Mouse (Mus musculus): ENCODE data around the gene Dach1. TPM values are rescaled to one million over a fixed set of nuclear protein-coding genes. Genes with fewer than 3 reads are reported as not detected.

Dach1 gene
- total and polyA plus RNA-seq, 3 experiments, result not detected

- H3K9ac ChIP-seq (ENCODE audit: control insufficient read depth, low read depth, low read length, poor library complexity, severe bottlenecking), result no peak overlapping the region
- TF ChIP-seq POLR2AphosphoS5 (IDR thresholded peaks at IDR 0.05; ENCODE audit: borderline replicate concordance, low read depth, low read length) (no peak), ZMIZ1 (IDR thresholded peaks at IDR 0.05; ENCODE audit: low read depth, low read length) (no peak)
- H3K27ac ChIP-seq (ENCODE audit: control insufficient read depth, low read depth, low read length), result no peak overlapping the region
- H3K79me2 ChIP-seq (ENCODE audit: control insufficient read depth, insufficient read depth, low read length, poor library complexity), result no peaks in the 10 kb centered on the region
- no peaks in the 10 kb centered on the region for H3K4me1 ChIP-seq (ENCODE audit: control insufficient read depth in 1 of 2, insufficient read depth in 2 of 2, low read length in 2 of 2)
- H3K4me3 ChIP-seq (ENCODE audit: control insufficient read depth in 1 of 2, insufficient read depth in 1 of 2, low read depth in 2 of 2, low read length in 2 of 2), result no peak overlapping the region
- DNase-seq (ENCODE audit: low read depth, low spot score), result no peak
- H3K27me3 ChIP-seq (ENCODE audit: control insufficient read depth in 1 of 2, insufficient read depth in 2 of 2, low read length in 2 of 2), result no peaks in the 10 kb centered on the region
- no peaks in the 10 kb centered on the region; a peak in 1 of 4 replicates for H3K36me3 ChIP-seq (ENCODE audit: control insufficient read depth in 1 of 2, insufficient read depth in 2 of 2, low read length in 2 of 2)
- H3K9me3 ChIP-seq (replicated peaks; ENCODE audit: insufficient read depth, low read length), result no peaks in the 10 kb centered on the region
Measured at GRCm38 (mm10) chr14:98008501-98008900, 161.1 kb downstream of the Dach1 start.

- TF ChIP-seq MXI1 (IDR thresholded peaks at IDR 0.05; ENCODE audit: low read depth, low read length) (no peak), MAFK (IDR thresholded peaks at IDR 0.05; ENCODE audit: borderline replicate concordance, low read depth, low read length) (no peak), MAX (IDR thresholded peaks at IDR 0.05; ENCODE audit: low read length) (no peak)
- no peaks in the 10 kb centered on the region for H3K4me1 ChIP-seq (ENCODE audit: control insufficient read depth in 1 of 2, insufficient read depth in 2 of 2, low read length in 2 of 2)
- no peaks in the 10 kb centered on the region for H3K79me2 ChIP-seq (ENCODE audit: control insufficient read depth, insufficient read depth, low read length, poor library complexity)
- no peak overlapping the region for H3K4me3 ChIP-seq (ENCODE audit: control insufficient read depth in 1 of 2, insufficient read depth in 1 of 2, low read depth in 2 of 2, low read length in 2 of 2)
- DNase-seq (ENCODE audit: low read depth, low spot score), result no peak
- H3K9me3 ChIP-seq (replicated peaks; ENCODE audit: insufficient read depth, low read length), result no peaks in the 10 kb centered on the region
- no peak overlapping the region for H3K27ac ChIP-seq (ENCODE audit: control insufficient read depth, low read depth, low read length)
- H3K9ac ChIP-seq (ENCODE audit: control insufficient read depth, low read depth, low read length, poor library complexity, severe bottlenecking), result no peak overlapping the region
- H3K27me3 ChIP-seq (ENCODE audit: control insufficient read depth in 1 of 2, insufficient read depth in 2 of 2, low read length in 2 of 2), result no peaks in the 10 kb centered on the region
- H3K36me3 ChIP-seq (ENCODE audit: control insufficient read depth in 1 of 2, insufficient read depth in 2 of 2, low read length in 2 of 2), result peaks cover 0 to 2% of the 10 kb centered on the region in 2 experiments; a peak in 1 of 4 replicates
Measured at GRCm38 (mm10) chr14:98002021-98002680, 167.4 kb downstream of the Dach1 start.

- TF ChIP-seq SIN3A (IDR thresholded peaks at IDR 0.05; ENCODE audit: low read length), result no peak
- TF ChIP-seq ZKSCAN1 (IDR thresholded peaks at IDR 0.05; ENCODE audit: low read depth, low read length), result no peak
- no peak for TF ChIP-seq POLR2AphosphoS5 (IDR thresholded peaks at IDR 0.05; ENCODE audit: borderline replicate concordance, low read depth, low read length)
- no peak for TF ChIP-seq ZMIZ1 (IDR thresholded peaks at IDR 0.05; ENCODE audit: low read depth, low read length)
- TF ChIP-seq POLR2AphosphoS2 (IDR thresholded peaks at IDR 0.05; ENCODE audit: low read length), result no peak
- TF ChIP-seq ETS1 (IDR thresholded peaks at IDR 0.05; ENCODE audit: low read depth, low read length), result no peak
- no peak for TF ChIP-seq HCFC1 (IDR thresholded peaks at IDR 0.05; ENCODE audit: low read depth, low read length)
- no peak for TF ChIP-seq RCOR1 (IDR thresholded peaks at IDR 0.05; ENCODE audit: low read depth, low read length)
- TF ChIP-seq EP300 (IDR thresholded peaks at IDR 0.05; ENCODE audit: low read depth in 1 of 2, low read length in 2 of 2), result no peak
- no peak for TF ChIP-seq GATA1 (IDR thresholded peaks at IDR 0.05; ENCODE audit: low read depth, low read length)
- no peak overlapping the region for H3K27ac ChIP-seq (ENCODE audit: control insufficient read depth, low read depth, low read length)
Measured at GRCm38 (mm10) chr14:97998584-97998983, 171.0 kb downstream of the Dach1 start.

More at GRCm38 (mm10) chr14:97998584-97998983, 171.0 kb downstream of the Dach1 start:
- no peaks in the 10 kb centered on the region for H3K79me2 ChIP-seq (ENCODE audit: control insufficient read depth, insufficient read depth, low read length, poor library complexity)
- H3K9ac ChIP-seq (ENCODE audit: control insufficient read depth, low read depth, low read length, poor library complexity, severe bottlenecking), result no peak overlapping the region
- H3K4me3 ChIP-seq (ENCODE audit: control insufficient read depth in 1 of 2, insufficient read depth in 1 of 2, low read depth in 2 of 2, low read length in 2 of 2), result no peak overlapping the region
- no peaks in the 10 kb centered on the region for H3K27me3 ChIP-seq (ENCODE audit: control insufficient read depth in 1 of 2, insufficient read depth in 2 of 2, low read length in 2 of 2)
- H3K4me1 ChIP-seq (ENCODE audit: control insufficient read depth in 1 of 2, insufficient read depth in 2 of 2, low read length in 2 of 2), result no peaks in the 10 kb centered on the region
- DNase-seq (ENCODE audit: low read depth, low spot score), result no peak
- no peaks in the 10 kb centered on the region for H3K9me3 ChIP-seq (replicated peaks; ENCODE audit: insufficient read depth, low read length)
- H3K36me3 ChIP-seq (ENCODE audit: control insufficient read depth in 1 of 2, insufficient read depth in 2 of 2, low read length in 2 of 2), result peaks cover 0 to 2% of the 10 kb centered on the region in 2 experiments; a peak in 1 of 4 replicates

Data from MEL (cell line).